Mouse (Mus musculus) midbrain, embryonic 12.5 days (tissue): ENCODE measurements around the gene Bcl2l2. TPM values are rescaled to one million over a fixed set of nuclear protein-coding genes. Genes with fewer than 3 reads are reported as not detected.

ENCODE experiments used
- ATAC-seq: fragments of 200-750 bp; cut with Nextera tagmentation; 2 replicates; pipeline ENCODE4 v1.8.0; 2017; ENCODE audit warnings: low read depth, moderate TSS enrichment, moderate library complexity; ENCODE audit not compliant: low FRiP score
- H3K27ac ChIP-seq: fragments of 300-500 bp; sonication (generic); replicated peaks from 2 replicates; pipeline ENCODE4 v1.5.1; 2016; ENCODE audit warnings: mild to moderate bottlenecking
- H3K27me3 ChIP-seq: fragments of 300-500 bp; sonication (generic); 2 replicates; pipeline ENCODE4 v1.6.1; 2016; ENCODE audit warnings: mild to moderate bottlenecking
- H3K36me3 ChIP-seq: fragments of 300-500 bp; sonication (generic); 2 replicates; pipeline ENCODE4 v1.6.1; 2016
- H3K4me1 ChIP-seq: fragments of 300-500 bp; sonication (generic); 2 replicates; pipeline ENCODE4 v1.6.1; 2016
- H3K4me2 ChIP-seq: fragments of 300-500 bp; sonication (generic); replicated peaks from 2 replicates; pipeline ENCODE4 v1.6.1; 2016; ENCODE audit warnings: mild to moderate bottlenecking, moderate library complexity
- H3K4me3 ChIP-seq: fragments of 300-500 bp; sonication (generic); 2 replicates; pipeline ENCODE4 v1.5.1; 2016; ENCODE audit warnings: mild to moderate bottlenecking
- H3K9ac ChIP-seq: fragments of 300-500 bp; sonication (generic); replicated peaks from 2 replicates; pipeline ENCODE4 v1.6.1; 2016; ENCODE audit warnings: mild to moderate bottlenecking, moderate library complexity
- H3K9me3 ChIP-seq: fragments of 300-500 bp; sonication (generic); 2 replicates; pipeline ENCODE4 v1.6.1; 2016; ENCODE audit warnings: mild to moderate bottlenecking
- WGBS: fragments of 180-500 bp; shearing (Covaris S2); methylation state at CpG from one replicate; pipeline ENCODE4 v1.1.7; 2016; 5-methylcytosine and 5-hydroxymethylcytosine counted together
- polyA plus RNA-seq: library from polyadenylated mRNA; unstranded; fragments of >200 nt; fragmentation: Nextera tagmentation; extraction: Ambion mirVana; gene quantifications from 2 replicates; pipeline ENCODE4 v1.2.1, GENCODE M21; 2016

The Bcl2l2 gene
- polyA plus RNA-seq: 2.7 and 3.7 TPM in 2 replicates

- Histone ChIP-seq H3K4me3 (peak within 1 kb of the TSS; percentile 66), H3K4me1 (peaks cover 24% of the 10 kb centered on the region), H3K9me3 (no peaks in the 10 kb centered on the region), H3K27ac (peak within 1 kb of the TSS; percentile 90), H3K27me3 (peaks cover 9% of the 10 kb centered on the region), H3K36me3 (peaks cover 11% of the 10 kb centered on the region; the same call in 1 of the 2 replicates), H3K9ac (peak within 1 kb of the TSS; percentile 80), H3K4me2 (peak within 1 kb of the TSS; percentile 71)
- WGBS: under 1% methylated on average over 26 of the region's 27 CpGs
- ATAC-seq: peak; percentile 91
Observed at GRCm38 (mm10) chr14:54883154-54884021, at the start of gene Bcl2l2, which contains the start of gene Gm20521. Bcl2l2 (plus strand) TSS chr14:54883377. Gm20521 (plus strand) TSS chr14:54883441.

GRCm38 (mm10) chr14:54843461-54843860, 39.7 kb upstream of the Bcl2l2 start:
- H3K36me3 ChIP-seq: no peaks in the 10 kb centered on the region
- no peak overlapping the region for H3K9ac ChIP-seq
- 3% methylated on average over 4 of the region's 4 CpGs for WGBS
- no peak for ATAC-seq
- no peaks in the 10 kb centered on the region for H3K4me1 ChIP-seq
- H3K4me3 ChIP-seq: no peak overlapping the region
- H3K4me2 ChIP-seq: no peak overlapping the region
- H3K27ac ChIP-seq: no peak overlapping the region
- no peaks in the 10 kb centered on the region for H3K27me3 ChIP-seq
- no peaks in the 10 kb centered on the region for H3K9me3 ChIP-seq

GRCm38 (mm10) chr14:54855726-54856125, 27.5 kb upstream of the Bcl2l2 start:
- 96% methylated on average over 3 of the region's 3 CpGs for WGBS
- Histone ChIP-seq H3K36me3 (peaks cover 30% of the 10 kb centered on the region), H3K27me3 (no peaks in the 10 kb centered on the region), H3K9me3 (no peaks in the 10 kb centered on the region), H3K9ac (no peak overlapping the region), H3K4me2 (no peak overlapping the region), H3K4me3 (no peak overlapping the region), H3K4me1 (no peaks in the 10 kb centered on the region), H3K27ac (no peak overlapping the region)
- no peak for ATAC-seq

GRCm38 (mm10) chr14:54856703-54857102, 26.5 kb upstream of the Bcl2l2 start:
- Histone ChIP-seq H3K4me1 (no peaks in the 10 kb centered on the region), H3K27me3 (no peaks in the 10 kb centered on the region), H3K36me3 (peaks cover 30% of the 10 kb centered on the region), H3K4me3 (no peak overlapping the region), H3K27ac (no peak overlapping the region), H3K4me2 (no peak overlapping the region), H3K9me3 (no peaks in the 10 kb centered on the region), H3K9ac (no peak overlapping the region)
- WGBS: 94% methylated on average over 7 of the region's 7 CpGs
- no peak for ATAC-seq

DNA sequence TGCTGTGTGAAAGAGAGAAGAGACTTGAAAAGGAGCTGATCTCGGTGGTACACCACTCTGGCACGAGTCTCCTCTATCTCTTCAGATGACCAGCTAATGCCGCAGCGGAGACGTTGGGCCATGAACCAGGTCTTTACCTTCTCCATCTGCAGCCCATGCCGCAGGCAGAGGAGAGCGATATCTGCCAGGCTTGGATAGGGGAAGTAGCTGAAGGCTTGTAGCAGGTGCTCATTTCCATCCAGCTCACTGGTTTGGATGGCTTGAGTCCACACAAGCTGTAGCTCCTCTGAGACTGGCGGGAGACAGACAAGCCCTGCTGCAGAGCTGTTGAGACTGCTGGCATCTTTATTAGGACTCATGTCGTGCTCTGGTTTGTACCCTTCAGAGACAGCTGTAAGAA, 25.3 kb upstream of the Bcl2l2 start:
- 89% methylated on average over 9 of the region's 9 CpGs for WGBS
- H3K4me1 ChIP-seq: peaks cover 7% of the 10 kb centered on the region

DNA sequence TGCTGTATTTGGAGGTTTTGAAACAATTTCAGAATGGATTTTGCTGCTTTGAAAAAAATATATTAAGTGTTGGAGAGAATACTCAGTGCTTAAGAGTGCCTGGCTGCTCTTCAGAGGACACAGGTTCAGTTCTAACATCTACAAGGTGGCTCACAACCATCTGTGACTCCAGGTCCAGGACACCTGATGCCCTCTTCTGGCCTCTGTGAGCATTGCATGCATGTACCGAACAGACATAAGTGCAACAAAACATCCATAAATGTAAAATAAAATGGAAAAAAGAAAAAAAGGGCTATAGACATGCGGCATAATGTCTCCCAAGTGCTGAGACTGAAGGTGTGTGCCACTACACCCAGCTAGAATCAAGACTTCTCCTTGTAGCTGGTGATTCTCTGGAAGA, 22.7 kb upstream of the Bcl2l2 start:
- no peak overlapping the region for H3K4me3 ChIP-seq

More for the DNA sequence above, 25.3 kb upstream of the Bcl2l2 start:
- no peak for ATAC-seq
- no peak overlapping the region for H3K4me2 ChIP-seq
- no peak overlapping the region for H3K4me3 ChIP-seq
- no peak overlapping the region for H3K9ac ChIP-seq
- no peak overlapping the region for H3K27ac ChIP-seq
- H3K27me3 ChIP-seq: no peaks in the 10 kb centered on the region
- peaks cover 30% of the 10 kb centered on the region for H3K36me3 ChIP-seq
- H3K9me3 ChIP-seq: no peaks in the 10 kb centered on the region

DNA sequence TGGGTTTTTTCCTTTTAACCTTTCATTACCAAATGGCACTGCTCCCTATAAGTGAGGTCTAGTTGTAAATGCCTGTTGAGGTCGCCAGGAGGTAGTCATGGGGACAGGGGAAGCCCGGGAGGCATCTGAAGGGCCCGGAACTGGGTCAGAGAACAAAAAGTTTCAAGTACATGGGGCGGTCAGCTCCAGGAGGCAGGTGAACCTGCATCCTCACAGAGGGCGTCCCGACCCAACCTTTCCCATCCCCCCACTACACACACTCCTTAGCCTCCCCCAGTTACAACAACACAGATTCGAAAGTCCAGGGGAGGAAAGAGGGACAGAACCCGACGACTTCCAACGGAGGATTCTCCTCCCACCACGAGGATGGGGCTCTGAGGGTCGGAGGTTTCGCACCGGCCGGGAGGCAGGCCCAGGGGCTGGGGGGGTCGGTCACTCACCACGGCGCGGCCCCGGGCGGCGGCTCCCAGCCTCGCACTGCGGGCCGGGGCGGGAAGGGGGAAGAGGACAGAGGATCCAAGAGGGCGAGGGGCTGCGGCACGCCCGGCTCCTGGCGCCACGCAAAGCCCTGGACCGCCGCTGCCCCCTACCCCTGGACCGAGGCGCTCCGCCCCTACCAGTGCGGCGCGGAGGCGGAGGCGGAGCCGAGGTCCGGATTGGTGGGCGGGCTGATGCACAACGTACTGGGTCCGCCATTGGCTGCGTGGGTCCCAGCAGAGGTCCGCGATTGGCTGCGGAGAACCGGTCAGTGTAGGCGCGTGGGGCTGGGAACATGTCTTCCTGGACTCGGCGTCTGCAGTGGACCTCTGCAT, 19.5 kb upstream of the Bcl2l2 start:
- peak; percentile 100 for ATAC-seq
- peak overlapping the region; percentile 96 for H3K9ac ChIP-seq
- under 1% methylated on average over 56 of the region's 56 CpGs for WGBS

More for the DNA sequence above, 22.7 kb upstream of the Bcl2l2 start:
- ATAC-seq: no peak
- WGBS: 39% methylated on average over 2 of the region's 2 CpGs
- H3K27me3 ChIP-seq: no peaks in the 10 kb centered on the region; the same call in 1 of the 2 replicates
- peaks cover 24% of the 10 kb centered on the region for H3K36me3 ChIP-seq
- no peak overlapping the region for H3K9ac ChIP-seq
- no peak overlapping the region for H3K27ac ChIP-seq
- H3K4me1 ChIP-seq: peaks cover 14% of the 10 kb centered on the region
- no peak overlapping the region for H3K4me2 ChIP-seq
- H3K9me3 ChIP-seq: no peaks in the 10 kb centered on the region

DNA sequence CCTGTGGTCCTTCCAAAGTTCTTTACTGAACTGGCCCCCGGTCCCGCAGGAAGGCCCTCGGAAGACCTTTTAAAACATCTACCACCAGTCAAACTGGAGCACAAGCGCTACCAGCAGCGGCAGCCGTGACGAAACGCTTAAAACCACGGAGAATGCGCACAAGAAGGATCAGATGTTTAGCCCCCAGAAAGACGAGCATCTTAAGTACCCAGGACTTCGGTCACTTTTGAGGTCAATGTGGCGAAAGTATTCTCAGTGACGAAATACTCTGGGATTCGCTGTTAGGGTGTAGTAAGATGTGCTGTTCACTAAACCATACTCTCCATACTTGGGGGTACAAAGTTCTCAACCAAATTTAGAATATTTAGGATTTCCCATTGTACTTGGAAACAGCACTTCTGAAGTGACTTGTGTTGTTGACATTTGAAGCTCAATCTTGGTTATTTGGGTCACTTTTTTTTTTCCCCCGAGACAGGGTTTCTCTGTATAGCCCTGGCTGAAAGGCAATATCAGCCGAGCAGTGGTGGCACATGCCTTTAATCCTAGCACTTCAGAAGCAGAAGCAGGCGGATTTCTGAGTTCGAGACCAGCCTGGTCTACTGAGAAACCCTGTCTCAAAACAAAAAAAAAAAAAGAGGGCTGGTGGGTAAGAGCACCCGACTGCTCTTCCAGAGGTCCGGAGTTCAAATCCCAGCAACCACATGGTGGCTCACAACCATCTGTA, 18.7 kb upstream of the Bcl2l2 start:
- Histone ChIP-seq H3K4me1 (peaks cover 14% of the 10 kb centered on the region), H3K4me3 (peak overlapping the region; percentile 93), H3K36me3 (no peaks in the 10 kb centered on the region), H3K27ac (peak overlapping the region; percentile 80), H3K4me2 (peak overlapping the region; percentile 73), H3K9me3 (no peaks in the 10 kb centered on the region), H3K27me3 (no peaks in the 10 kb centered on the region; the same call in 1 of the 2 replicates), H3K9ac (peak overlapping the region; percentile 58)
- ATAC-seq: peak; percentile 18
- WGBS: 18% methylated on average over 21 of the region's 21 CpGs

More for the DNA sequence above, 19.5 kb upstream of the Bcl2l2 start:
- Histone ChIP-seq H3K4me2 (peak overlapping the region; percentile 73), H3K27me3 (no peaks in the 10 kb centered on the region; the same call in 1 of the 2 replicates), H3K4me3 (peak overlapping the region; percentile 93), H3K4me1 (peaks cover 14% of the 10 kb centered on the region), H3K9me3 (no peaks in the 10 kb centered on the region), H3K36me3 (no peaks in the 10 kb centered on the region), H3K27ac (peak overlapping the region; percentile 80)

DNA sequence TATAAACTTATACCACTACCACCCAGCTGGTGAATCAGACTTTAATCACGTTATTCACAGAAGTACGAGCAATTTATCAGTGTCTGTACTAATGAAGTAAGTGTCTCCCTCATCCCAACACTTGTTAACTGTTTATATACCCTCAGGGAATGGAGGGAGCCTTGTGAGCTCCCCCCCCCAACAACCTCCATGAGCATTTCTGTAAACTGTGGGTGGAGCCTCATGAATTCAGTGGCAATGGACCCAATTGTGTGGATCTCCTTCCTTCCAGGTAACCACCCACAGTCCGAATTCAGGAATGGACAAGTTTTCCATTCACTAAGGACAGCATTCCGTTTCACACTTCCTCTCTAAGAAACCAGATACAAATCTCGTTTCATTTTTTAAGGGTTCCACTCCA, 17.6 kb upstream of the Bcl2l2 start:
- ATAC-seq: no peak
- Histone ChIP-seq H3K4me2 (no peak overlapping the region), H3K9me3 (no peaks in the 10 kb centered on the region), H3K4me3 (no peak overlapping the region), H3K27me3 (no peaks in the 10 kb centered on the region; the same call in 1 of the 2 replicates), H3K4me1 (peaks cover 14% of the 10 kb centered on the region), H3K9ac (no peak overlapping the region), H3K36me3 (no peaks in the 10 kb centered on the region), H3K27ac (no peak overlapping the region)
- WGBS: 91% methylated on average over 5 of the region's 5 CpGs

- H3K36me3 ChIP-seq: no peaks in the 10 kb centered on the region
- peaks cover 14% of the 10 kb centered on the region for H3K4me1 ChIP-seq
- H3K27me3 ChIP-seq: no peaks in the 10 kb centered on the region; the same call in 1 of the 2 replicates
- no peak overlapping the region for H3K27ac ChIP-seq
- no peaks in the 10 kb centered on the region for H3K9me3 ChIP-seq
- no peak overlapping the region for H3K9ac ChIP-seq
- no peak for ATAC-seq
- no peak overlapping the region for H3K4me3 ChIP-seq
- H3K4me2 ChIP-seq: no peak overlapping the region
- 78% methylated on average over 3 of the region's 3 CpGs for WGBS
Observed at GRCm38 (mm10) chr14:54866268-54866667, 16.9 kb upstream of the Bcl2l2 start.

GRCm38 (mm10) chr14:54866936-54867335, 16.2 kb upstream of the Bcl2l2 start:
- Histone ChIP-seq H3K36me3 (no peaks in the 10 kb centered on the region), H3K9me3 (no peaks in the 10 kb centered on the region), H3K9ac (no peak overlapping the region), H3K4me3 (no peak overlapping the region), H3K27me3 (no peaks in the 10 kb centered on the region; the same call in 1 of the 2 replicates), H3K4me2 (no peak overlapping the region), H3K27ac (no peak overlapping the region), H3K4me1 (peaks cover 13% of the 10 kb centered on the region)
- 61% methylated on average over 5 of the region's 5 CpGs for WGBS
- no peak for ATAC-seq
